Mouse (Mus musculus) C2C12 (cell line): ENCODE results near the gene Rusc2. TPM values are rescaled to one million over a fixed set of nuclear protein-coding genes. Genes with fewer than 3 reads are reported as not detected.

Source experiments
- H3K27me3 ChIP-seq: one replicate; pipeline ENCODE4 v1.6.1; 2011; ENCODE audit not compliant: control insufficient read depth, insufficient read depth, insufficient read length
- H3K36me3 ChIP-seq: one replicate; pipeline ENCODE4 v1.6.1; 2011; ENCODE audit not compliant: control insufficient read depth, insufficient read depth
- H3K4me3 ChIP-seq: one replicate; pipeline ENCODE4 v1.5.1; 2011; ENCODE audit warnings: mild to moderate bottlenecking, control low read depth; ENCODE audit not compliant: poor library complexity, insufficient read depth, severe bottlenecking
- H3K79me2 ChIP-seq: one replicate; pipeline ENCODE4 v1.6.1; 2011; ENCODE audit not compliant: control insufficient read depth, insufficient read depth
- H3K79me3 ChIP-seq: one replicate; pipeline ENCODE4 v1.6.1; 2011; ENCODE audit warnings: low read depth, control low read depth
- H3ac ChIP-seq: one replicate; pipeline ENCODE3; 2011; ENCODE audit warnings: low read depth; ENCODE audit not compliant: control insufficient read depth, insufficient read length
- CEBPB ChIP-seq: IDR thresholded peaks from one replicate; pipeline ENCODE4 v1.6.1; 2011; ENCODE audit warnings: low read depth, mild to moderate bottlenecking, control low read depth, moderate library complexity
- CTCF ChIP-seq: IDR thresholded peaks from one replicate; pipeline ENCODE4 v1.5.1; 2011; ENCODE audit not compliant: control insufficient read depth, insufficient read depth, insufficient read length
- FOSL1 ChIP-seq: IDR thresholded peaks from one replicate; pipeline ENCODE4 v1.8.0; 2011; ENCODE audit warnings: mild to moderate bottlenecking, low read length; ENCODE audit not compliant: poor library complexity, insufficient read depth, severe bottlenecking
- MAX ChIP-seq: IDR thresholded peaks from one replicate; pipeline ENCODE4 v1.6.1; 2011; ENCODE audit warnings: mild to moderate bottlenecking, control low read depth
- MYOD1 ChIP-seq: IDR thresholded peaks from one replicate; pipeline ENCODE4 v1.6.1; 2011; ENCODE audit warnings: low read depth; ENCODE audit not compliant: control insufficient read depth, insufficient read length
- MYOG ChIP-seq: IDR thresholded peaks from one replicate; pipeline ENCODE4 v1.6.1; 2011; ENCODE audit not compliant: control insufficient read depth, insufficient read length; ENCODE audit errors: extremely low read depth
- USF1 ChIP-seq: IDR thresholded peaks from one replicate; pipeline ENCODE4 v1.6.1; 2011; ENCODE audit warnings: low read depth, mild to moderate bottlenecking, control low read depth, moderate library complexity
- polyA plus RNA-seq: library from polyadenylated mRNA; unstranded; fragments of >200 nt; fragmentation: generic; extraction: Trizol; gene quantifications from one replicate; pipeline ENCODE4 v1.2.1, GENCODE M21; 2012; ENCODE audit warnings: missing spikeins

The Rusc2 gene
- polyA plus RNA-seq, 1 experiment, result 18.8 TPM

GRCm38 (mm10) chr4:43425648-43426380, 44.0 kb downstream of the Rusc2 start:
- TF ChIP-seq MYOG (no peak), CEBPB (no peak), FOSL1 (no peak), USF1 (no peak)
- peaks cover 25% of the 10 kb centered on the region for H3K36me3 ChIP-seq
- H3K27me3 ChIP-seq, result no peaks in the 10 kb centered on the region
- no peak overlapping the region for H3K4me3 ChIP-seq
- H3K79me2 ChIP-seq, result no peaks in the 10 kb centered on the region
- no peak overlapping the region for H3ac ChIP-seq
- H3K79me3 ChIP-seq, result no peaks in the 10 kb centered on the region

- no peaks in the 10 kb centered on the region for H3K79me2 ChIP-seq
- H3K27me3 ChIP-seq, result no peaks in the 10 kb centered on the region
Measured at GRCm38 (mm10) chr4:43426487-43426886, 44.7 kb downstream of the Rusc2 start.

GRCm38 (mm10) chr4:43427501-43428179, 45.9 kb downstream of the Rusc2 start:
- no peak overlapping the region for H3K4me3 ChIP-seq
- H3ac ChIP-seq, result no peak overlapping the region
- H3K79me2 ChIP-seq, result no peaks in the 10 kb centered on the region
- no peaks in the 10 kb centered on the region for H3K79me3 ChIP-seq
- TF ChIP-seq FOSL1 (no peak), CEBPB (no peak), CTCF (no peak), MYOG (no peak), MYOD1 (no peak), USF1 (no peak), MAX (no peak)
- H3K27me3 ChIP-seq, result no peaks in the 10 kb centered on the region
- peaks cover 16% of the 10 kb centered on the region for H3K36me3 ChIP-seq

More at GRCm38 (mm10) chr4:43426487-43426886, 44.7 kb downstream of the Rusc2 start:
- Histone ChIP-seq H3K79me3 (no peaks in the 10 kb centered on the region), H3K4me3 (no peak overlapping the region), H3ac (no peak overlapping the region), H3K36me3 (peaks cover 25% of the 10 kb centered on the region)
- no peak for TF ChIP-seq USF1
- TF ChIP-seq MYOG, result no peak
- TF ChIP-seq MYOD1, result no peak
- no peak for TF ChIP-seq CEBPB
- TF ChIP-seq MAX, result no peak
- TF ChIP-seq CTCF, result no peak
- no peak for TF ChIP-seq FOSL1

- TF ChIP-seq FOSL1 (no peak), MYOD1 (no peak), MYOG (no peak), CEBPB (no peak), MAX (no peak), USF1 (no peak), CTCF (no peak)
- H3K79me2 ChIP-seq, result no peaks in the 10 kb centered on the region
- H3K36me3 ChIP-seq, result peaks cover 10% of the 10 kb centered on the region
- H3K4me3 ChIP-seq, result no peak overlapping the region
- no peaks in the 10 kb centered on the region for H3K27me3 ChIP-seq
- no peak overlapping the region for H3ac ChIP-seq
- no peaks in the 10 kb centered on the region for H3K79me3 ChIP-seq
Measured at GRCm38 (mm10) chr4:43428180-43428861, 46.5 kb downstream of the Rusc2 start.

- no peaks in the 10 kb centered on the region for H3K79me3 ChIP-seq
- H3K27me3 ChIP-seq, result no peaks in the 10 kb centered on the region
- peaks cover 4% of the 10 kb centered on the region for H3K36me3 ChIP-seq
- H3K79me2 ChIP-seq, result no peaks in the 10 kb centered on the region
- no peak within 1 kb of the TSS for H3ac ChIP-seq
- TF ChIP-seq CEBPB (no peak), CTCF (no peak), FOSL1 (no peak), MYOD1 (no peak), USF1 (no peak)
- H3K4me3 ChIP-seq, result no peak within 1 kb of the TSS
Measured at GRCm38 (mm10) chr4:43428946-43429345, 47.2 kb downstream of the Rusc2 start, which contains the start of gene Fam166b. Gene Fam166b, minus strand, starts transcription at chr4:43429134.
